Comparison of ENCODE assay signal across 9 mouse cellular contexts in the genomic region with DNA sequence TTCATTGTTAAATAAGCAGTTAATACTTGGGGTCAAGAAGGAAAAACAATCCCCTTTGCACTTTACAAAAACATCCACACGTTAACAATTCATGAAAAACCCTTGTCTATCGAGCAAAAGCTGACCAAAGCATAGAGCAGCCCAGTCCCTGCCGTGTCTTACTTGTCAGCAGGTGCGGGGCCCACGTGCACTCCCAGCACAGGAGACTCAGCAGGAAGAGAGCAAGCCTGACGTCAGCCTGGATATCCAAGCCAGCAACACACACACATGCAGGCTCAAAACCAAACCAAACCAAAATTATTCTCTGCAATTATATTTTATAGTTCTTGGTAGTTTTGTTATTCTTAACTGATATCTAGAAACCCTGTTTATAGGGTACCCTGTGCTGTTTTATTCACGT. TPM values are rescaled to one million over a fixed set of nuclear protein-coding genes. Genes with fewer than 3 reads are reported as not detected.
DNase-seq lines count a peak whose midpoint lies in the region; ATAC-seq and TF ChIP-seq lines count a peak whose summit lies in the region.
"Had no signal": no experiment of that assay in that cellular context is flagged by ENCODE, and none has a peak within 500 bp of the region (broad histone marks: within the 10 kb centered on the region; RNA-seq: fewer than 3 reads in every experiment).

No protein-coding gene starts in this region.

- H3K27me3 ChIP-seq in stomach, embryonic 16.5 days (ENCODE audit: control insufficient read depth, insufficient read depth, low read length), result no peaks in the 10 kb centered on the region

- peaks cover 5% of the 10 kb centered on the region; the same call in 1 of the 2 replicates for H3K36me3 ChIP-seq in stomach, embryonic 16.5 days (ENCODE audit: control insufficient read depth, insufficient read depth, low read length)

- 38% methylated on average over 7 of the region's 7 CpGs for WGBS in lung, adult 2 months
- WGBS in stomach, embryonic 16.5 days, result 34% methylated on average over 7 of the region's 7 CpGs

- H3K27ac ChIP-seq in stomach, embryonic 16.5 days (ENCODE audit: low read length), result no peak overlapping the region
- H3K27ac ChIP-seq: heart, adult 2 months had no signal

- ATAC-seq in stomach, embryonic 16.5 days (ENCODE audit: insufficient read depth, low FRiP score), result peak; percentile 73; the same call in 1 of the 2 replicates

- TF ChIP-seq POLR2A in lung, adult 2 months (IDR thresholded peaks at IDR 0.05; ENCODE audit: borderline replicate concordance, extremely low read depth, low read depth, low read length), result no peak

- DNase-seq in lung, adult 18-20 months, result peak; percentile 31 to 53
- DNase-seq in lung, adult 2 months, result no peak
- DNase-seq in cerebellum, postnatal 14 days, result peak; percentile 69 to 74
- DNase-seq in kidney, postnatal 10 days, result peak; percentile 60
- no peak for DNase-seq in embryo, embryonic 10.5 days (ENCODE audit: low spot score)
- no peak for DNase-seq in adrenal gland, adult (ENCODE audit: inconsistent age in 2 of 2, low spot score in 1 of 2)
- no peak for DNase-seq in testis, postnatal 14 days (ENCODE audit: low spot score)

- H3K4me1 ChIP-seq in lung, adult 2 months (ENCODE audit: control insufficient read depth, insufficient read depth, low read length), result peaks cover 13% of the 10 kb centered on the region
- peaks cover 12% of the 10 kb centered on the region; the same call in 1 of the 2 replicates for H3K4me1 ChIP-seq in stomach, embryonic 16.5 days (ENCODE audit: control insufficient read depth, insufficient read depth, low read length)

- no peaks in the 10 kb centered on the region for H3K9me3 ChIP-seq in stomach, embryonic 16.5 days (replicated peaks; ENCODE audit: control insufficient read depth, low read length)

- no peak overlapping the region for H3K4me3 ChIP-seq in lung, adult 2 months (replicated peaks; ENCODE audit: extremely low read depth, low read depth, low read length)
- no peak overlapping the region for H3K4me3 ChIP-seq in stomach, embryonic 16.5 days (replicated peaks; ENCODE audit: low read length)
- H3K4me3 ChIP-seq: heart, adult 2 months had no signal

- no peak overlapping the region for H3K4me2 ChIP-seq in stomach, embryonic 16.5 days (ENCODE audit: low read depth, low read length)

- TF ChIP-seq CTCF in lung, adult 2 months (IDR thresholded peaks at IDR 0.05; ENCODE audit: insufficient read depth, low read length), result no peak

- no peak overlapping the region for H3K9ac ChIP-seq in stomach, embryonic 16.5 days (ENCODE audit: low read length)

RNA-seq across cellular contexts. Expression of a gene that starts 13.6 kb away (rescaled TPM):
- polyA plus RNA-seq in lung, adult 2 months (2012; rRNA removed), result 4.3 and 8.1 TPM in 2 replicates
- 75.1 and 77.3 TPM in 2 replicates for polyA plus RNA-seq in stomach, embryonic 16.5 days (2015; fragmentation: Nextera tagmentation; extraction: Ambion mirVana)

Comparison
In these comparisons a context has a peak if more than half of its experiments do, and no peak if none do; other contexts are left out.
1. DNase-seq: peak in lung, adult 18-20 months (2 of 2), cerebellum, postnatal 14 days (2 of 2) and kidney, postnatal 10 days (single experiment); none in lung, adult 2 months (single experiment), embryo, embryonic 10.5 days (single experiment), adrenal gland, adult (0 of 2) and testis, postnatal 14 days (single experiment).